Mouse (Mus musculus) liver, adult 2 months (tissue): ENCODE results near the gene Tmc4. TPM values are rescaled to one million over a fixed set of nuclear protein-coding genes. Genes with fewer than 3 reads are reported as not detected.

Experiments
- DNase-seq: peaks from one replicate; pipeline ENCODE4 v3.0.0-alpha.2; 2011; ENCODE audit warnings: low read depth, low spot score; ENCODE audit errors: extremely low read depth
- H3K27ac ChIP-seq: fragments of 200-500 bp; replicated peaks from 2 replicates; pipeline ENCODE4 v1.5.1; 2012; ENCODE audit warnings: low read depth, mild to moderate bottlenecking, control low read depth, inconsistent platforms, low read length; ENCODE audit not compliant: insufficient read depth
- H3K27me3 ChIP-seq: fragments of 200-500 bp; 2 replicates; pipeline ENCODE4 v1.6.1; 2012; ENCODE audit warnings: mild to moderate bottlenecking, moderate library complexity, low read length, inconsistent platforms; ENCODE audit not compliant: control insufficient read depth, insufficient read depth
- H3K36me3 ChIP-seq: fragments of 200-500 bp; 2 replicates; pipeline ENCODE4 v1.6.1; 2012; ENCODE audit warnings: low read length, inconsistent platforms; ENCODE audit not compliant: control insufficient read depth, insufficient read depth
- H3K4me1 ChIP-seq: fragments of 200-500 bp; 2 replicates; pipeline ENCODE4 v1.6.1; 2011; ENCODE audit warnings: low read length; ENCODE audit not compliant: control insufficient read depth, insufficient read depth
- H3K4me3 ChIP-seq: fragments of 200-500 bp; 2 replicates; pipeline ENCODE4 v1.5.1; 2011; ENCODE audit warnings: low read depth, mild to moderate bottlenecking, control low read depth, low read length, moderate library complexity; ENCODE audit not compliant: insufficient read depth
- H3K79me2 ChIP-seq: fragments of 200-500 bp; 2 replicates; pipeline ENCODE4 v1.6.1; 2012; ENCODE audit warnings: inconsistent platforms, mild to moderate bottlenecking, low read length, moderate library complexity; ENCODE audit not compliant: control insufficient read depth, insufficient read depth
- H3K9ac ChIP-seq: fragments of 200-500 bp; 2 replicates; pipeline ENCODE4 v1.6.1; 2012; ENCODE audit warnings: low read depth, mild to moderate bottlenecking, control low read depth, inconsistent platforms, low read length
- CTCF ChIP-seq: fragments of 200-500 bp; IDR thresholded peaks from 2 replicates; pipeline ENCODE4 v1.5.1; 2011; ENCODE audit warnings: low read depth, low read length, control low read depth
- POLR2A ChIP-seq: fragments of 200-500 bp; IDR thresholded peaks from 2 replicates; pipeline ENCODE4 v1.6.1; 2011; ENCODE audit warnings: low read length, control low read depth; ENCODE audit not compliant: insufficient read depth; ENCODE audit errors: extremely low read depth
- WGBS: fragments of 180-500 bp; shearing (Covaris S2); methylation state at CpG from one replicate; pipeline ENCODE4 v1.1.7; 2018; 5-methylcytosine and 5-hydroxymethylcytosine counted together
- polyA plus RNA-seq: library from polyadenylated mRNA; depleted of rRNA; stranded (reverse); fragments of >200 nt; gene quantifications from 2 replicates; pipeline ENCODE4 v1.2.3, GENCODE M21; 2012
- total RNA-seq: library from RNA; depleted of rRNA; stranded (reverse); fragments of >200 nt; gene quantifications from 2 replicates; pipeline ENCODE4 v1.2.3, GENCODE M21; 2014

Tmc4 gene
- total and polyA plus RNA-seq, 2 experiments = 1.8 to 8.2 TPM

- Histone ChIP-seq H3K27ac (0 out of 2 replicates have a peak overlapping the region, but pooled peaks have one; percentile 94), H3K4me1 (peaks cover 15% of the 10 kb centered on the region), H3K9ac (peak overlapping the region; percentile 98), H3K36me3 (peaks cover 9% of the 10 kb centered on the region), H3K27me3 (no peaks in the 10 kb centered on the region), H3K79me2 (peaks cover 24% of the 10 kb centered on the region), H3K4me3 (peak overlapping the region; percentile 97)
- DNase-seq = no peak
- 10% methylated on average over 9 of the region's 9 CpGs for WGBS
- TF ChIP-seq CTCF = no peak
- no peak for TF ChIP-seq POLR2A
These were observed 31.2 kb downstream of the Tmc4 start for GRCm38 (mm10) chr7:3646188-3646587.

- peaks cover 4% of the 10 kb centered on the region for H3K36me3 ChIP-seq
These were observed 31.8 kb downstream of the Tmc4 start for GRCm38 (mm10) chr7:3645488-3646025.

DNA sequence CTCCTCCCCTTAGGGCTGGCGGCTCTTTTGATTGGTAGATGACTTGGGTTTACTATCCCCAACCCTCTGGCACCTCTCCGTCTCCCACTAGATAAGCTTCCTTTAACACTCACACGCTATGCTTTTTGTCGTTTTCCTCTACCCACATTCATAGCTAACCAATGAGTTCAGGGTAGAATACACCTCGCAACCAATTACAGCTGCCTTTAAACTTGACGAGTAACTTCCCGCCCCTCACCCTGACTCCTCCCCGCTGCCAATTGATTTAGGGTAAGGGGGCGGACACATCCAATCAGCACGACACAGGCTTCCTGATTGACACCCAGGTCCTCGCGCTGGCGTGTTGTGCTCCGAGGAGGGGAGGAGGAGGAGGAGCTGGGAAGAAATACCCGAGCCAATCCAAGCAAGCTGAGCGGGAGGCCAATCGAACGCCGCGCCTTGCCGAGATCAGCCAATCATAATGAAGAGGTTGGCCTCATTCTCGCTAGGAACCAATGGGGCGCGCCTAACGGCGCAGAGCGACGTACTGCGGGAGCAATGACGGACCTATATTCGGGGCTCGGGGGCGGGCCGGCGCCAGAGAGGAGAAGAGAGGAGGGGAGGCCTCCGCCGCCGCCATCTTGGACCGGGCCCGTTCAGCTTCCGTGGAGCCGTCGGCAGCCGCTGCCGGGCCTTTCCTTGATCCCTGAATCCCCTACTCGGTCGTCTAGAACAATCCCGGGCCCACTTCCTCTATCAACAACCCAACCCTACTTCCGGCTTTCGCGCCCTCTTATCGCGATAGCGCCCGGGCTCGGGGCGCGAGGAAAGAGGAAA lies 32.5 kb downstream of the Tmc4 start, which contains the start of gene Cnot3:
Gene Cnot3 (plus strand): TSS at position 597 of the 816 bp plus-strand sequence.
- WGBS = under 1% methylated on average over 58 of the region's 58 CpGs
- DNase-seq = peak; percentile 99
- TF ChIP-seq CTCF (no peak), POLR2A (peak; percentile 83)
- peak within 1 kb of the TSS; percentile 98 for H3K9ac ChIP-seq
- H3K27me3 ChIP-seq = no peaks in the 10 kb centered on the region
- H3K36me3 ChIP-seq = no peaks in the 10 kb centered on the region
- H3K4me1 ChIP-seq = peaks cover 15% of the 10 kb centered on the region
- H3K4me3 ChIP-seq = peak within 1 kb of the TSS; percentile 97
- peaks cover 24% of the 10 kb centered on the region for H3K79me2 ChIP-seq
- peak within 1 kb of the TSS; percentile 94 for H3K27ac ChIP-seq

More at GRCm38 (mm10) chr7:3645488-3646025, 31.8 kb downstream of the Tmc4 start:
- DNase-seq = no peak
- WGBS = under 1% methylated on average over 54 of the region's 58 CpGs
- peak overlapping the region; percentile 97 for H3K4me3 ChIP-seq
- H3K27me3 ChIP-seq = no peaks in the 10 kb centered on the region
- H3K4me1 ChIP-seq = peaks cover 15% of the 10 kb centered on the region
- no peak for TF ChIP-seq CTCF
- no peak for TF ChIP-seq POLR2A
- H3K27ac ChIP-seq = peak overlapping the region; percentile 94
- H3K79me2 ChIP-seq = peaks cover 24% of the 10 kb centered on the region
- H3K9ac ChIP-seq = peak overlapping the region; percentile 98

DNA sequence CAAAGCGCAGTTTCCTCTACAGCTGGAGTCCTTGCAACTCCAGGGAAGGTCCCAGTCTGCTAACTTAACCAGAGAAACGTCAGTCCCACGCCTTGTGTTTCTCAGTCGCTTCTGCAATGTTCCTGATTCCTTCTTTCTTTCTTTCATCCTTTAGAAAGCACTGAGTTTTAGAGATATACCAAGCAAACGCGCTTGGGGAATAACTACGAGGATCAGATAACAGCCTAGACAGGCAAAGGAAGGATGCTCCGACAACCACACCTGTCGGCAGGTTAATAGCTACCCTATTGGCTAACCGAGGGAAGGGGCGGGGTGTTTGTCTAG lies 33.0 kb downstream of the Tmc4 start:
- Histone ChIP-seq H3K27me3 (no peaks in the 10 kb centered on the region), H3K36me3 (no peaks in the 10 kb centered on the region), H3K27ac (no peak overlapping the region; the same call in 1 of the 2 replicates), H3K79me2 (peaks cover 24% of the 10 kb centered on the region), H3K9ac (no peak overlapping the region), H3K4me1 (peaks cover 15% of the 10 kb centered on the region), H3K4me3 (peak overlapping the region; percentile 21; the same call in 1 of the 2 replicates)
- TF ChIP-seq POLR2A (no peak), CTCF (no peak)
- DNase-seq = no peak
- WGBS = 1% methylated on average over 11 of the region's 11 CpGs

DNA sequence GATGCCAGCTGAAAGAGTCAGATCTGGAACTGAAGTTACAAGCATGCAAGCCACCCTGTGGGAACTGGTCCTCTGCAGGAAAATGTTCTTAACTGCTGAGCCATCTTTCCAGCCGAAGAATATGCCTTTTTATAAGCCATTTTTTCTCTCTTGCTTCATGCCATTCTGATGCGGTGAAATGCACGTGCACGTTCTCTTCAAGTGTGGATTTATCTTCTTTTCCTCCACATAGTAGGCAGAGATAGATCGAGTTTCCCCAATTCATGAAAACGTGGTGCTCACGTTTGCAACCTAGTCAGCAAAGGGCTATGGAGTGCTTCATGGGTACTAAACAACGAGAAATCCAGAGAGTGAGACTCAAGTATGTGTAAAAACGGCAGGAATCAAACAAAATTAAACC lies 33.5 kb downstream of the Tmc4 start:
- no peak overlapping the region for H3K27ac ChIP-seq
- H3K27me3 ChIP-seq = no peaks in the 10 kb centered on the region
- no peak overlapping the region for H3K4me3 ChIP-seq
- no peak for DNase-seq
- TF ChIP-seq CTCF (no peak), POLR2A (no peak)
- peaks cover 24% of the 10 kb centered on the region for H3K79me2 ChIP-seq
- H3K36me3 ChIP-seq = no peaks in the 10 kb centered on the region
- no peak overlapping the region for H3K9ac ChIP-seq
- H3K4me1 ChIP-seq = peaks cover 15% of the 10 kb centered on the region
- WGBS = 19% methylated on average over 9 of the region's 9 CpGs
